Mouse (Mus musculus) kidney, postnatal 10 days (tissue): ENCODE measurements at regions not wholly inside any gene's neighbourhood (a gene's known extent, or its start where the extent isn't known, plus 50 kb on each side); places are given as distances from the start of the nearest gene placed in this dataset.

Experiments used
- DNase-seq: peaks from one replicate; pipeline ENCODE4 v3.0.0; 2021; ENCODE audit warnings: mixed read lengths

- DNase-seq = peak; percentile 27
Observed at GRCm38 (mm10) chr1:126911277-126912060, 80.9 kb upstream of the Nckap5 start.

GRCm38 (mm10) chr1:126907417-126907816 is 76.8 kb upstream of the Nckap5 start:
- DNase-seq = no peak

- DNase-seq = no peak
Observed at GRCm38 (mm10) chr1:126898484-126898883, 67.9 kb upstream of the Nckap5 start.

- no peak for DNase-seq
Observed at GRCm38 (mm10) chr1:126896895-126897294, 66.3 kb upstream of the Nckap5 start.

- no peak for DNase-seq
Observed at GRCm38 (mm10) chr1:126880801-126881200, 50.2 kb upstream of the Nckap5 start.
